Mouse (Mus musculus) myocyte (in vitro differentiated cells): Measurements from ENCODE around the gene Actl11.

ENCODE experiments used
- CEBPB ChIP-seq: IDR thresholded peaks from 2 replicates; pipeline ENCODE4 v1.6.1; 2011; ENCODE audit warnings: mild to moderate bottlenecking, moderate library complexity; ENCODE audit not compliant: poor library complexity, insufficient read depth, severe bottlenecking
- E2F4 ChIP-seq: IDR thresholded peaks from one replicate; pipeline ENCODE4 v1.6.1; 2011; ENCODE audit warnings: mild to moderate bottlenecking, control low read depth, moderate library complexity; ENCODE audit not compliant: insufficient read depth
- MAX ChIP-seq: IDR thresholded peaks from one replicate; pipeline ENCODE4 v1.6.1; 2011; ENCODE audit warnings: low read depth, mild to moderate bottlenecking, control low read depth
- MYOD1 ChIP-seq, 3 experiments: IDR thresholded peaks; one replicate each; pipeline ENCODE4 v1.6.1; 2011; ENCODE audit warnings: control low read depth in 2 of 3, low read depth in 2 of 3, mild to moderate bottlenecking in 2 of 3, moderate library complexity in 1 of 3; ENCODE audit not compliant: insufficient read length in 2 of 3, control insufficient read depth in 1 of 3
- POLR2A ChIP-seq: IDR thresholded peaks from one replicate; pipeline ENCODE4 v1.6.1; 2011; ENCODE audit warnings: low read depth, mild to moderate bottlenecking, control low read depth, moderate library complexity; ENCODE audit not compliant: insufficient read length
- POLR2AphosphoS2 ChIP-seq: IDR thresholded peaks from one replicate; pipeline ENCODE4 v1.6.1; 2011; ENCODE audit warnings: low read depth, control low read depth; ENCODE audit not compliant: insufficient read length
- SRF ChIP-seq: IDR thresholded peaks from one replicate; pipeline ENCODE4 v1.6.1; 2011; ENCODE audit warnings: low read depth; ENCODE audit not compliant: control insufficient read depth, insufficient read length
- TCF12 ChIP-seq: IDR thresholded peaks from one replicate; pipeline ENCODE4 v1.6.1; 2011; ENCODE audit warnings: mild to moderate bottlenecking, control low read depth; ENCODE audit not compliant: poor library complexity, insufficient read depth, severe bottlenecking
- TCF3 ChIP-seq: IDR thresholded peaks from one replicate; pipeline ENCODE4 v1.6.1; 2011; ENCODE audit warnings: low read depth, control low read depth; ENCODE audit not compliant: insufficient read length
- USF1 ChIP-seq: IDR thresholded peaks from one replicate; pipeline ENCODE4 v1.6.1; 2011; ENCODE audit warnings: low read depth, mild to moderate bottlenecking, control low read depth, moderate library complexity

- no peak for TF ChIP-seq MYOD1 (IDR thresholded peaks at IDR 0.05; ENCODE audit: control insufficient read depth in 1 of 3, insufficient read length in 2 of 3, low read depth in 2 of 3)
- peak; percentile 65 for TF ChIP-seq POLR2AphosphoS2
- TF ChIP-seq POLR2A: peak; percentile 74
- no peak for TF ChIP-seq USF1
- TF ChIP-seq E2F4: no peak
- TF ChIP-seq CEBPB: no peak
- no peak for TF ChIP-seq TCF12
- no peak for TF ChIP-seq SRF
- TF ChIP-seq TCF3: no peak
- TF ChIP-seq MAX: no peak
Observed at GRCm38 (mm10) chr9:107887804-107888266, 40.4 kb upstream of the Actl11 start, which contains the start of gene Mon1a.
